Mouse (Mus musculus) kidney, embryonic 15.5 days (tissue): ENCODE results near the gene Ptpn23. TPM values are rescaled to one million over a fixed set of nuclear protein-coding genes. Genes with fewer than 3 reads are reported as not detected.

Experiments used
- ATAC-seq: fragments of 200-750 bp; cut with Nextera tagmentation; replicated peaks from 2 replicates; pipeline ENCODE4 v1.8.0; 2017; ENCODE audit warnings: moderate TSS enrichment; ENCODE audit not compliant: low FRiP score
- H3K27ac ChIP-seq: fragments of 300-500 bp; sonication (generic); 2 replicates; pipeline ENCODE4 v1.5.1; 2015; ENCODE audit warnings: mild to moderate bottlenecking, inconsistent platforms
- H3K27me3 ChIP-seq: fragments of 300-500 bp; sonication (generic); 2 replicates; pipeline ENCODE4 v1.6.1; 2015; ENCODE audit warnings: inconsistent platforms
- H3K36me3 ChIP-seq: fragments of 300-500 bp; sonication (generic); 2 replicates; pipeline ENCODE4 v1.6.1; 2015; ENCODE audit warnings: inconsistent platforms
- H3K4me1 ChIP-seq: fragments of 300-500 bp; sonication (generic); 2 replicates; pipeline ENCODE4 v1.6.1; 2015; ENCODE audit warnings: inconsistent platforms
- H3K4me2 ChIP-seq: fragments of 300-500 bp; sonication (generic); 2 replicates; pipeline ENCODE4 v1.6.1; 2015; ENCODE audit warnings: moderate library complexity, mild to moderate bottlenecking, inconsistent platforms
- H3K4me3 ChIP-seq: fragments of 300-500 bp; sonication (generic); replicated peaks from 2 replicates; pipeline ENCODE4 v1.5.1; 2015; ENCODE audit warnings: mild to moderate bottlenecking, inconsistent platforms
- H3K9ac ChIP-seq: fragments of 300-500 bp; sonication (generic); 2 replicates; pipeline ENCODE4 v1.6.1; 2015; ENCODE audit warnings: mild to moderate bottlenecking, inconsistent platforms
- H3K9me3 ChIP-seq: fragments of 300-500 bp; sonication (generic); replicated peaks from 2 replicates; pipeline ENCODE4 v1.6.1; 2016; ENCODE audit warnings: inconsistent platforms
- WGBS: fragments of 180-500 bp; shearing (Covaris S2); methylation state at CpG from one replicate; pipeline ENCODE4 v1.1.7; 2015; ENCODE audit warnings: mixed read lengths; 5-methylcytosine and 5-hydroxymethylcytosine counted together
- polyA plus RNA-seq: library from polyadenylated mRNA; unstranded; fragments of >200 nt; fragmentation: Nextera tagmentation; extraction: Ambion mirVana; gene quantifications from 2 replicates; pipeline ENCODE4 v1.2.1, GENCODE M21; 2015

The Ptpn23 gene
- polyA plus RNA-seq, 1 experiment from 2014 or later: 16.9 TPM

GRCm38 (mm10) chr9:110348899-110349298 lies 59.1 kb downstream of the Ptpn23 start:
- H3K27ac ChIP-seq: no peak overlapping the region
- H3K4me1 ChIP-seq: peaks cover 9% of the 10 kb centered on the region
- no peak overlapping the region for H3K9ac ChIP-seq
- H3K9me3 ChIP-seq: no peaks in the 10 kb centered on the region
- no peaks in the 10 kb centered on the region for H3K27me3 ChIP-seq
- no peak for ATAC-seq
- 74% methylated on average over 4 of the region's 4 CpGs for WGBS
- no peak overlapping the region for H3K4me2 ChIP-seq
- no peak overlapping the region for H3K4me3 ChIP-seq
- peaks cover 4% of the 10 kb centered on the region; the same call in 1 of the 2 replicates for H3K36me3 ChIP-seq

- Histone ChIP-seq H3K4me2 (no peak overlapping the region), H3K9ac (no peak overlapping the region), H3K27me3 (no peaks in the 10 kb centered on the region), H3K4me3 (no peak overlapping the region), H3K4me1 (peaks cover 9% of the 10 kb centered on the region), H3K36me3 (no peaks in the 10 kb centered on the region), H3K9me3 (no peaks in the 10 kb centered on the region), H3K27ac (no peak overlapping the region)
- 31% methylated on average over 7 of the region's 7 CpGs for WGBS
- no peak for ATAC-seq
These were observed 62.8 kb downstream of the Ptpn23 start for GRCm38 (mm10) chr9:110345057-110345739.

GRCm38 (mm10) chr9:110343805-110344204 lies 64.2 kb downstream of the Ptpn23 start:
- WGBS: 50% methylated on average over 6 of the region's 6 CpGs

GRCm38 (mm10) chr9:110342008-110342407 lies 66.0 kb downstream of the Ptpn23 start:
- no peak for ATAC-seq

More at GRCm38 (mm10) chr9:110343805-110344204, 64.2 kb downstream of the Ptpn23 start:
- no peak overlapping the region for H3K4me2 ChIP-seq
- H3K9ac ChIP-seq: no peak overlapping the region
- H3K27ac ChIP-seq: no peak overlapping the region; the same call in 1 of the 2 replicates
- no peaks in the 10 kb centered on the region for H3K9me3 ChIP-seq
- H3K4me1 ChIP-seq: peaks cover 6% of the 10 kb centered on the region
- no peak for ATAC-seq
- H3K27me3 ChIP-seq: no peaks in the 10 kb centered on the region
- no peak overlapping the region for H3K4me3 ChIP-seq
- no peaks in the 10 kb centered on the region for H3K36me3 ChIP-seq

GRCm38 (mm10) chr9:110340037-110340750 lies 67.8 kb downstream of the Ptpn23 start:
- Histone ChIP-seq H3K36me3 (no peaks in the 10 kb centered on the region), H3K4me1 (peaks cover 3% of the 10 kb centered on the region; the same call in 1 of the 2 replicates), H3K4me2 (no peak overlapping the region), H3K9ac (no peak overlapping the region), H3K27ac (no peak overlapping the region), H3K4me3 (no peak overlapping the region), H3K27me3 (no peaks in the 10 kb centered on the region), H3K9me3 (no peaks in the 10 kb centered on the region)
- ATAC-seq: no peak
- 85% methylated on average over 5 of the region's 5 CpGs for WGBS

More at GRCm38 (mm10) chr9:110342008-110342407, 66.0 kb downstream of the Ptpn23 start:
- Histone ChIP-seq H3K9me3 (no peaks in the 10 kb centered on the region), H3K36me3 (no peaks in the 10 kb centered on the region), H3K27ac (no peak overlapping the region), H3K4me1 (peaks cover 6% of the 10 kb centered on the region), H3K27me3 (no peaks in the 10 kb centered on the region), H3K4me2 (no peak overlapping the region), H3K9ac (no peak overlapping the region), H3K4me3 (no peak overlapping the region)
- WGBS: 84% methylated on average over 8 of the region's 8 CpGs

Other genes starting within 250 kb of the Ptpn23 start
- 2.1 and 2.9 TPM in 2 replicates for gene Cspg5, start 164.4 kb downstream of the Ptpn23 start, polyA plus RNA-seq
- 28.8 and 29.9 TPM in 2 replicates for gene Elp6, start 103.0 kb downstream of the Ptpn23 start, polyA plus RNA-seq
- 37.9 and 38.8 TPM in 2 replicates for gene Scap, start 74.9 kb downstream of the Ptpn23 start, polyA plus RNA-seq
- 5.4 and 6.8 TPM in 2 replicates for gene Ngp, start 11.5 kb upstream of the Ptpn23 start, polyA plus RNA-seq
- 8.9 and 10.5 TPM in 2 replicates for gene Klhl18, start 68.5 kb upstream of the Ptpn23 start, polyA plus RNA-seq
- 0.82 and 1.5 TPM in 2 replicates for gene Kif9, start 68.7 kb upstream of the Ptpn23 start, polyA plus RNA-seq
- 33.8 and 36.2 TPM in 2 replicates for gene Setd2, start 124.4 kb upstream of the Ptpn23 start, polyA plus RNA-seq
- 55.2 and 56.4 TPM in 2 replicates for gene Nradd, start 216.2 kb upstream of the Ptpn23 start, polyA plus RNA-seq
- gene Nbeal2, start 245.9 kb upstream of the Ptpn23 start, polyA plus RNA-seq: 3.7 and 5.5 TPM in 2 replicates
- gene Ccdc12, start 248.3 kb upstream of the Ptpn23 start, polyA plus RNA-seq: 151 and 157 TPM in 2 replicates